Mouse (Mus musculus): ENCODE data around the gene Gm42688.

DNA sequence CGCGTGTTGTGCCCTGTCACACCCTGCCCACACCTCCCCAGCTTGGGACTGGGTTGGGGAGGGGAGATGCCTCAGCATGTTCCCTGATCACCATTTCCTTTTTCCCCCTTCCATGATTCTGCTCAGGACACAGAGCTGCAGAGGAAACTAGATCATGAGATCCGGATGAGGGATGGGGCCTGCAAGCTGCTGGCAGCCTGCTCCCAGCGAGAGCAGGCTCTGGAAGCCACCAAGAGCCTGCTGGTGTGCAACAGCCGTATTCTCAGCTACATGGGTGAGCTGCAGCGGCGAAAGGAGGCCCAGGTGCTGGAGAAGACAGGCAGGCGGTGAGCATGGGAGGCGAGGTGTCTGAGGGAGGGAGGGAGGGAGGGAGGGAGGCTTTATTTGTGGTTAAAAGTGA, 44.4 kb downstream of the Gm42688 start:
- TF ChIP-seq CTCF (IDR thresholded peaks at IDR 0.05; ENCODE audit: borderline replicate concordance, control insufficient read depth, extremely low read depth, insufficient read depth, low read length, poor library complexity): no peak
- TF ChIP-seq POLR2A (IDR thresholded peaks at IDR 0.05; ENCODE audit: control insufficient read depth, extremely low read depth, insufficient read depth, low read length, poor library complexity): no peak

All from thymus, adult 2 months (tissue).